Mouse (Mus musculus) limb, embryonic 13.5 days (tissue): ENCODE measurements around the gene Hist1h2bh. TPM values are rescaled to one million over a fixed set of nuclear protein-coding genes. Genes with fewer than 3 reads are reported as not detected.
"Not testable (repeated sequence)": the region's sequence is repeated elsewhere in the genome, so short reads cannot be mapped to it uniquely, and the experiment has no call there.

ENCODE experiments used
- ATAC-seq: fragments of 200-750 bp; cut with Nextera tagmentation; 2 replicates; pipeline ENCODE4 v1.8.0; 2017; ENCODE audit warnings: low read depth, moderate number of reproducible peaks, moderate TSS enrichment; ENCODE audit not compliant: low FRiP score
- H3K27ac ChIP-seq: fragments of 300-500 bp; sonication (generic); 2 replicates; pipeline ENCODE4 v1.5.1; 2015; ENCODE audit warnings: inconsistent platforms, mild to moderate bottlenecking, moderate library complexity
- H3K27me3 ChIP-seq: fragments of 300-500 bp; sonication (generic); 2 replicates; pipeline ENCODE4 v1.6.1; 2015; ENCODE audit warnings: mild to moderate bottlenecking, inconsistent platforms
- H3K36me3 ChIP-seq: fragments of 300-500 bp; sonication (generic); 2 replicates; pipeline ENCODE4 v1.6.1; 2015; ENCODE audit warnings: inconsistent platforms, mild to moderate bottlenecking, moderate library complexity
- H3K4me1 ChIP-seq: fragments of 300-500 bp; sonication (generic); 2 replicates; pipeline ENCODE4 v1.6.1; 2015; ENCODE audit warnings: inconsistent platforms
- H3K4me2 ChIP-seq: fragments of 300-500 bp; sonication (generic); replicated peaks from 2 replicates; pipeline ENCODE4 v1.6.1; 2015; ENCODE audit warnings: inconsistent platforms, mild to moderate bottlenecking, moderate library complexity
- H3K4me3 ChIP-seq: fragments of 300-500 bp; sonication (generic); 2 replicates; pipeline ENCODE4 v1.5.1; 2015; ENCODE audit warnings: moderate library complexity, mild to moderate bottlenecking, inconsistent platforms
- H3K9ac ChIP-seq: fragments of 300-500 bp; sonication (generic); 2 replicates; pipeline ENCODE4 v1.6.1; 2015; ENCODE audit warnings: mild to moderate bottlenecking, inconsistent platforms
- H3K9me3 ChIP-seq: fragments of 300-500 bp; sonication (generic); 2 replicates; pipeline ENCODE4 v1.6.1; 2016; ENCODE audit warnings: inconsistent platforms
- WGBS: fragments of 180-500 bp; shearing (Covaris S2); methylation state at CpG from one replicate; pipeline ENCODE4 v1.1.7; 2015; 5-methylcytosine and 5-hydroxymethylcytosine counted together
- polyA plus RNA-seq: library from polyadenylated mRNA; unstranded; fragments of >200 nt; fragmentation: Nextera tagmentation; extraction: Ambion mirVana; gene quantifications from 2 replicates; pipeline ENCODE4 v1.2.1, GENCODE M21; 2015

Gene Hist1h2bh
- polyA plus RNA-seq, 1 experiment from 2014 or later: 1.0 TPM

GRCm38 (mm10) chr13:23554925-23555838 lies 12.0 kb upstream of the Hist1h2bh start:
- peak overlapping the region; percentile 85 for H3K9ac ChIP-seq
- no peaks in the 10 kb centered on the region for H3K27me3 ChIP-seq
- peak overlapping the region; percentile 99 for H3K27ac ChIP-seq
- under 1% methylated on average over 54 of the region's 54 CpGs for WGBS
- H3K9me3 ChIP-seq: no peaks in the 10 kb centered on the region
- peak; percentile 91 for ATAC-seq
- H3K4me2 ChIP-seq: peak overlapping the region; percentile 89
- H3K4me1 ChIP-seq: peaks cover 19% of the 10 kb centered on the region
- H3K36me3 ChIP-seq: no peaks in the 10 kb centered on the region
- H3K4me3 ChIP-seq: peak overlapping the region; percentile 61

GRCm38 (mm10) chr13:23554393-23554792 lies 11.2 kb upstream of the Hist1h2bh start:
- H3K4me2 ChIP-seq: peak overlapping the region; percentile 89
- ATAC-seq: no peak
- no peaks in the 10 kb centered on the region for H3K27me3 ChIP-seq
- peaks cover 19% of the 10 kb centered on the region for H3K4me1 ChIP-seq
- no peaks in the 10 kb centered on the region for H3K9me3 ChIP-seq
- H3K27ac ChIP-seq: peak overlapping the region; percentile 99
- H3K36me3 ChIP-seq: no peaks in the 10 kb centered on the region
- WGBS: 20% methylated on average over 9 of the region's 9 CpGs
- H3K4me3 ChIP-seq: peak overlapping the region; percentile 61
- peak overlapping the region; percentile 85 for H3K9ac ChIP-seq

GRCm38 (mm10) chr13:23552962-23553361 lies 9.8 kb upstream of the Hist1h2bh start, which contains the start of gene Hist1h1d:
Gene Hist1h1d (plus strand): TSS chr13:23553262.
- Histone ChIP-seq H3K4me1 (peaks cover 19% of the 10 kb centered on the region), H3K9ac (0 out of 2 replicates have a peak within 1 kb of the TSS, but pooled peaks have one; percentile 31), H3K9me3 (no peaks in the 10 kb centered on the region), H3K27me3 (no peaks in the 10 kb centered on the region), H3K4me2 (peak within 1 kb of the TSS; percentile 89), H3K36me3 (no peaks in the 10 kb centered on the region), H3K4me3 (0 out of 2 replicates have a peak within 1 kb of the TSS, but pooled peaks have one; percentile 49), H3K27ac (peak within 1 kb of the TSS; percentile 99)
- ATAC-seq: no peak

- peak overlapping the region; percentile 49 for H3K4me3 ChIP-seq
- peak overlapping the region; percentile 94 for H3K27ac ChIP-seq
- no peaks in the 10 kb centered on the region for H3K36me3 ChIP-seq
- H3K9ac ChIP-seq: 0 out of 2 replicates have a peak overlapping the region, but pooled peaks have one; percentile 31
- WGBS: 60% methylated on average over 8 of the region's 8 CpGs
- H3K4me1 ChIP-seq: peaks cover 19% of the 10 kb centered on the region
- no peaks in the 10 kb centered on the region for H3K9me3 ChIP-seq
- ATAC-seq: no peak
- no peaks in the 10 kb centered on the region for H3K27me3 ChIP-seq
- H3K4me2 ChIP-seq: peak overlapping the region; percentile 68
Observed at GRCm38 (mm10) chr13:23551931-23552914, 9.0 kb upstream of the Hist1h2bh start.

GRCm38 (mm10) chr13:23551146-23551834 lies 8.1 kb upstream of the Hist1h2bh start, which contains the start of gene Hist1h4f:
Gene Hist1h4f (minus strand): TSS chr13:23551648.
- Histone ChIP-seq H3K9ac (peak within 1 kb of the TSS; percentile 71), H3K4me1 (peaks cover 15% of the 10 kb centered on the region), H3K27ac (peak within 1 kb of the TSS; percentile 94), H3K4me3 (peak within 1 kb of the TSS; percentile 49), H3K4me2 (peak within 1 kb of the TSS; percentile 68)
- ATAC-seq: peak; percentile 82
- under 1% methylated on average over 47 of the region's 47 CpGs for whole genome bisulfite sequencing
- not testable (repeated sequence) for H3K9me3 ChIP-seq, H3K27me3 ChIP-seq, H3K36me3 ChIP-seq

- H3K4me1 ChIP-seq: peaks cover 17% of the 10 kb centered on the region
- H3K27ac ChIP-seq: peak overlapping the region; percentile 94
- ATAC-seq: no peak
- peak overlapping the region; percentile 71 for H3K9ac ChIP-seq
- H3K4me3 ChIP-seq: peak overlapping the region; percentile 49
- peak overlapping the region; percentile 68 for H3K4me2 ChIP-seq
- H3K36me3 ChIP-seq: no peaks in the 10 kb centered on the region
- H3K9me3 ChIP-seq: no peaks in the 10 kb centered on the region
- no peaks in the 10 kb centered on the region for H3K27me3 ChIP-seq
- WGBS: 2% methylated on average over 3 of the region's 3 CpGs
Observed at GRCm38 (mm10) chr13:23550761-23551145, 7.6 kb upstream of the Hist1h2bh start.

- no peak overlapping the region for H3K4me3 ChIP-seq
- no peaks in the 10 kb centered on the region for H3K27me3 ChIP-seq
- H3K27ac ChIP-seq: no peak overlapping the region
- WGBS: 81% methylated on average over 5 of the region's 5 CpGs
- H3K4me2 ChIP-seq: no peak overlapping the region
- no peak for ATAC-seq
- H3K4me1 ChIP-seq: peaks cover 13% of the 10 kb centered on the region
- H3K9me3 ChIP-seq: no peaks in the 10 kb centered on the region
- H3K9ac ChIP-seq: no peak overlapping the region
- H3K36me3 ChIP-seq: no peaks in the 10 kb centered on the region
Observed at GRCm38 (mm10) chr13:23546694-23547093, 3.5 kb upstream of the Hist1h2bh start.

GRCm38 (mm10) chr13:23544787-23545120 lies 1.6 kb upstream of the Hist1h2bh start:
- not testable (repeated sequence) for H3K27me3 ChIP-seq, H3K9me3 ChIP-seq, H3K4me1 ChIP-seq, H3K36me3 ChIP-seq, ATAC-seq
- WGBS: 0% methylated on average over 12 of the region's 14 CpGs
- peak overlapping the region; percentile 90; the same call in 1 of the 2 replicates for H3K27ac ChIP-seq
- peak overlapping the region; percentile 65 for H3K9ac ChIP-seq
- H3K4me2 ChIP-seq: peak overlapping the region; percentile 73
- peak overlapping the region; percentile 52 for H3K4me3 ChIP-seq

- Histone ChIP-seq H3K4me2 (peak within 1 kb of the TSS; percentile 73), H3K27ac (peak within 1 kb of the TSS; percentile 95), H3K9ac (peak within 1 kb of the TSS; percentile 69), H3K9me3 (no peaks in the 10 kb centered on the region), H3K27me3 (no peaks in the 10 kb centered on the region), H3K4me1 (peaks cover 7% of the 10 kb centered on the region), H3K4me3 (peak within 1 kb of the TSS; percentile 52), H3K36me3 (no peaks in the 10 kb centered on the region)
- ATAC-seq: peak; percentile 93
- WGBS: under 1% methylated on average over 29 of the region's 45 CpGs
Observed at GRCm38 (mm10) chr13:23543965-23544786, 984 bp upstream of the Hist1h2bh start, which contains the start of gene Hist1h3f. Gene Hist1h3f (plus strand): TSS chr13:23544052.

- 7% methylated on average over 3 of the region's 3 CpGs for WGBS
- ATAC-seq, H3K9me3 ChIP-seq, H3K27me3 ChIP-seq, H3K36me3 ChIP-seq: not testable (repeated sequence)
- Histone ChIP-seq H3K4me2 (peak overlapping the region; percentile 73), H3K4me3 (peak overlapping the region; percentile 50), H3K27ac (peak overlapping the region; percentile 86), H3K9ac (peak overlapping the region; percentile 67), H3K4me1 (peaks cover 17% of the 10 kb centered on the region)
Observed at GRCm38 (mm10) chr13:23542225-23542980, 789 bp downstream of the Hist1h2bh start.
